In the genomic region with DNA sequence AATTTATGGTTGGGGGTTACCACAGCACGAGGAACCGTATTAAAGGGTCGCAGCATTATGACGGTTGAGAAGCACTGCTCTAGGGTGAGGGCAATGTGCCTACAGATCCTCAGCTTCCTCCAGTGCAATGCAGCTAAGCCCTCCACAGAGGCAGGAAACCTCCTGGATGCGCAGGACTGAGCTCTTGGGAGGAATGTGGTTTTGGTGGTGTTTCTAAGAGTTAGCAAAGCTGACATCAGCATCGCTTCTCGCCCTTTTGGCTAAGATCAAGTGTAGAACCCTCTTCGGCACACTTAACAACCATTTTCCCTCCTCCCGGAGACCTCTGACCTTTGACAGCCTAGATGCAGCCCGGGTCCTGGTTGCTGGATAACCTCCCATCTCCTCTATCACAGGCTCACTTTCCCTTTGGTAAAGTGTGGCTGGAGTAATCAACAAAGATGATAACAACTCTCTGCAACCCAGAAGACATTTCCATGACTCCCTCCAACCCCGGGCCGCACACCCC, we compare ENCODE assay signal across 8 mouse cellular contexts. TPM values are rescaled to one million over a fixed set of nuclear protein-coding genes. Genes with fewer than 3 reads are reported as not detected.
A peak's percentile ranks its signal among the peaks of the same experiment; 100 is the strongest.
DNase-seq lines count a peak whose midpoint lies in the region; ATAC-seq and TF ChIP-seq lines count a peak whose summit lies in the region.

No protein-coding gene starts in this region.

- 42% methylated on average over 12 of the region's 12 CpGs for WGBS in forebrain, embryonic 14.5 days
- 33% methylated on average over 12 of the region's 12 CpGs for WGBS in limb, embryonic 12.5 days
- 38% methylated on average over 12 of the region's 12 CpGs for WGBS in stomach, embryonic 14.5 days
- 60% methylated on average over 12 of the region's 12 CpGs for WGBS in cerebellum, adult 2 months

- no peak for TF ChIP-seq CTCF in cerebellum, adult 2 months (IDR thresholded peaks at IDR 0.05; ENCODE audit: borderline replicate concordance, insufficient read depth, low read depth, low read length)

- peaks cover 96% of the 10 kb centered on the region for H3K4me1 ChIP-seq in megakaryocyte, embryonic 14.5 days
- H3K4me1 ChIP-seq in forebrain, embryonic 14.5 days (ENCODE audit: control insufficient read depth, insufficient read depth, low read length): peaks cover 6% of the 10 kb centered on the region; the same call in 1 of the 2 replicates
- peaks cover 9% of the 10 kb centered on the region; the same call in 1 of the 2 replicates for H3K4me1 ChIP-seq in limb, embryonic 12.5 days (replicated peaks)
- H3K4me1 ChIP-seq in stomach, embryonic 14.5 days (ENCODE audit: control insufficient read depth, insufficient read depth, low read length): no peaks in the 10 kb centered on the region
- H3K4me1 ChIP-seq in cerebellum, adult 2 months (ENCODE audit: control insufficient read depth, insufficient read depth, low read length): no peaks in the 10 kb centered on the region

- H3K27ac ChIP-seq in forebrain, embryonic 14.5 days (ENCODE audit: low read depth, low read length): no peak overlapping the region
- no peak overlapping the region for H3K27ac ChIP-seq in limb, embryonic 12.5 days
- no peak overlapping the region for H3K27ac ChIP-seq in stomach, embryonic 14.5 days (ENCODE audit: low read length)
- no peak overlapping the region for H3K27ac ChIP-seq in cerebellum, adult 2 months (ENCODE audit: insufficient read depth, low read length)

- H3K4me2 ChIP-seq in forebrain, embryonic 14.5 days (ENCODE audit: low read length): peak overlapping the region; percentile 53
- peak overlapping the region; percentile 75 for H3K4me2 ChIP-seq in limb, embryonic 12.5 days
- peak overlapping the region; percentile 82 for H3K4me2 ChIP-seq in stomach, embryonic 14.5 days (replicated peaks; ENCODE audit: low read depth, low read length)

- peak overlapping the region; percentile 99 for H3K4me3 ChIP-seq in megakaryocyte, embryonic 14.5 days (replicated peaks)
- peak overlapping the region; percentile 30 for H3K4me3 ChIP-seq in forebrain, embryonic 14.5 days (ENCODE audit: low read depth, low read length)
- H3K4me3 ChIP-seq in limb, embryonic 12.5 days (replicated peaks): peak overlapping the region; percentile 49
- peak overlapping the region; percentile 40 for H3K4me3 ChIP-seq in stomach, embryonic 14.5 days (ENCODE audit: low read depth, low read length)
- H3K4me3 ChIP-seq in cerebellum, adult 2 months (replicated peaks; ENCODE audit: insufficient read depth, low read depth, low read length): no peak overlapping the region

- H3K36me3 ChIP-seq in megakaryocyte, embryonic 14.5 days (replicated peaks; ENCODE audit: low read length): peaks cover 40% of the 10 kb centered on the region
- H3K36me3 ChIP-seq in forebrain, embryonic 14.5 days (ENCODE audit: control insufficient read depth, insufficient read depth, low read length): no peaks in the 10 kb centered on the region
- no peaks in the 10 kb centered on the region for H3K36me3 ChIP-seq in limb, embryonic 12.5 days
- no peaks in the 10 kb centered on the region for H3K36me3 ChIP-seq in stomach, embryonic 14.5 days (ENCODE audit: control insufficient read depth, insufficient read depth, low read length)

- H3K27me3 ChIP-seq in megakaryocyte, embryonic 14.5 days (replicated peaks): no peaks in the 10 kb centered on the region
- peaks cover 21% of the 10 kb centered on the region for H3K27me3 ChIP-seq in forebrain, embryonic 14.5 days (replicated peaks; ENCODE audit: control insufficient read depth, insufficient read depth, low read length)
- H3K27me3 ChIP-seq in limb, embryonic 12.5 days: peaks cover 55% of the 10 kb centered on the region
- H3K27me3 ChIP-seq in stomach, embryonic 14.5 days (ENCODE audit: control insufficient read depth, insufficient read depth, low read length): peaks cover 14% of the 10 kb centered on the region; the same call in 1 of the 2 replicates
- H3K27me3 ChIP-seq in cerebellum, adult 2 months (ENCODE audit: control insufficient read depth, insufficient read depth, low read length): no peaks in the 10 kb centered on the region

- DNase-seq in forebrain, embryonic 14.5 days (ENCODE audit: low spot score): no peak
- no peak for DNase-seq in spleen, postnatal 10 days (ENCODE audit: low spot score in 2 of 2)
- no peak for DNase-seq in cerebellum, adult 2 months
- no peak for DNase-seq in layer of hippocampus, postnatal 25 days (ENCODE audit: extremely low spot score in 1 of 2, low spot score in 1 of 2)

- peak overlapping the region; percentile 41; the same call in 1 of the 2 replicates for H3K9ac ChIP-seq in forebrain, embryonic 14.5 days (ENCODE audit: low read length)
- H3K9ac ChIP-seq in limb, embryonic 12.5 days (replicated peaks): peak overlapping the region; percentile 42; the same call in 1 of the 2 replicates
- H3K9ac ChIP-seq in stomach, embryonic 14.5 days (replicated peaks; ENCODE audit: low read depth, low read length): no peak overlapping the region

- H3K9me3 ChIP-seq in megakaryocyte, embryonic 14.5 days: no peaks in the 10 kb centered on the region
- H3K9me3 ChIP-seq in forebrain, embryonic 14.5 days (replicated peaks; ENCODE audit: control insufficient read depth, low read length): no peaks in the 10 kb centered on the region
- H3K9me3 ChIP-seq in limb, embryonic 12.5 days: no peaks in the 10 kb centered on the region
- no peaks in the 10 kb centered on the region for H3K9me3 ChIP-seq in stomach, embryonic 14.5 days (ENCODE audit: control insufficient read depth, low read depth, low read length)

- TF ChIP-seq POLR2A in cerebellum, adult 2 months (IDR thresholded peaks at IDR 0.05; ENCODE audit: borderline replicate concordance, insufficient read depth, low read length): no peak

- no peak for ATAC-seq in megakaryocyte, adult 5-6 weeks (ENCODE audit: poor library complexity, severe bottlenecking)
- no peak for ATAC-seq in forebrain, embryonic 14.5 days
- ATAC-seq in limb, embryonic 12.5 days (ENCODE audit: insufficient number of reproducible peaks, insufficient read depth, low FRiP score, low TSS enrichment, low read depth): no peak
- no peak for ATAC-seq in stomach, embryonic 14.5 days (ENCODE audit: insufficient number of reproducible peaks, insufficient read depth, low FRiP score, low read depth)

RNA-seq across cellular contexts. Expression of a gene that starts 1.2 kb away (rescaled TPM):
- polyA plus RNA-seq in megakaryocyte, embryonic 14.5 days (2012; ENCODE audit: insufficient read depth, low replicate concordance): 289 and 697 TPM in 2 replicates
- 44.4 and 49.1 TPM in 2 replicates for total RNA-seq in megakaryocyte, adult 5-6 weeks (2015)
- total RNA-seq in megakaryocyte, adult 5-6 weeks (2017): 39.6 and 42.3 TPM in 2 replicates
- 0.82 and 1.4 TPM in 2 replicates for polyA plus RNA-seq in forebrain, embryonic 14.5 days (2014; fragmentation: Nextera tagmentation; extraction: Ambion mirVana)
- polyA plus RNA-seq in limb, embryonic 12.5 days (2016; fragmentation: Nextera tagmentation; extraction: Ambion mirVana): 0.95 and 1.0 TPM in 2 replicates
- 0.95 and 1.8 TPM in 2 replicates for polyA plus RNA-seq in stomach, embryonic 14.5 days (2014; fragmentation: Nextera tagmentation; extraction: Ambion mirVana)
- 1.1 and 1.2 TPM in 2 replicates for polyA plus RNA-seq in cerebellum, adult 2 months (2012; rRNA removed)
- total RNA-seq in layer of hippocampus, postnatal 25 days (2021): 1 to 10 TPM; 2.5 to 3.1 TPM

RNA-seq across cellular contexts. Expression of a gene that starts 31.4 kb away (rescaled TPM):
- polyA plus RNA-seq in megakaryocyte, embryonic 14.5 days (2012; ENCODE audit: insufficient read depth, low replicate concordance): 534 and 845 TPM in 2 replicates
- total RNA-seq in megakaryocyte, adult 5-6 weeks (2015): 85.5 and 103 TPM in 2 replicates
- total RNA-seq in megakaryocyte, adult 5-6 weeks (2017): 91.0 and 123 TPM in 2 replicates
- 20.8 and 23.8 TPM in 2 replicates for polyA plus RNA-seq in forebrain, embryonic 14.5 days (2014; fragmentation: Nextera tagmentation; extraction: Ambion mirVana)
- 43.5 and 45.2 TPM in 2 replicates for polyA plus RNA-seq in limb, embryonic 12.5 days (2016; fragmentation: Nextera tagmentation; extraction: Ambion mirVana)
- polyA plus RNA-seq in stomach, embryonic 14.5 days (2014; fragmentation: Nextera tagmentation; extraction: Ambion mirVana): 48.5 and 57.0 TPM in 2 replicates
- 53.3 and 57.1 TPM in 2 replicates for polyA plus RNA-seq in cerebellum, adult 2 months (2012; rRNA removed)
- total RNA-seq in layer of hippocampus, postnatal 25 days (2021): 10 to 100 TPM; 14.7 to 16.2 TPM

Comparison
In these comparisons a context has a peak if more than half of its experiments do, and no peak if none do; other contexts are left out.
1. RNA of a gene that starts 1.2 kb away (polyA plus RNA-seq): 289 to 697 TPM in megakaryocyte, embryonic 14.5 days; 0.95 to 1.8 TPM in stomach, embryonic 14.5 days, 0.82 to 1.4 TPM in forebrain, embryonic 14.5 days, 1.1 to 1.2 TPM in cerebellum, adult 2 months and 0.95 to 1.0 TPM in limb, embryonic 12.5 days; every median in the first group is over 100 times any median in the second.
2. Peak in every context shown above with its lines, with median percentiles within 50 percentile points of each other: H3K4me2 ChIP-seq.